Mouse (Mus musculus): ENCODE results near the gene 2810004N23Rik.
"Not testable (repeated sequence)": the region's sequence is repeated elsewhere in the genome, so short reads cannot be mapped to it uniquely, and the experiment has no call there.

Gene 2810004N23Rik

DNA sequence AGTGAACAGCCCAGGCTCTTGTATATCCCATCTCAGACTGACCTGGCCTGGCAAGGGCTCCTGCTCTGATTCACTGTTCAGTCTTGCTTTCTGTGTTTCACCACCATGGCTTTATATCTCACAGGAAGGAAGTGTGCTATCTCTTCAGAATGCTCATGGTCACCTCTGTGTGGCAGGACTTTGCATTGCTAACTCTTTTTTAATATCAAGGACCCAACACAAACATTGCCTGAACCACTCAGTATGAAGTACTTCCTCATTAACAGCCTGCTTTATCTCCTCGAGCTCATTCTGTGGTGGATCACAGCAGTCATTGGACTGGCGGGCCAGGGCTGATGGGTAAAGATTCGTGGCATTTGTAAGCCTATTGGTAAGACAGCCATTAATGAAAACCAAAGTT lies 3.7 kb upstream of the 2810004N23Rik start:
- in situ Hi-C loops (cut with MboI, MseI) = no loop called here

DNA sequence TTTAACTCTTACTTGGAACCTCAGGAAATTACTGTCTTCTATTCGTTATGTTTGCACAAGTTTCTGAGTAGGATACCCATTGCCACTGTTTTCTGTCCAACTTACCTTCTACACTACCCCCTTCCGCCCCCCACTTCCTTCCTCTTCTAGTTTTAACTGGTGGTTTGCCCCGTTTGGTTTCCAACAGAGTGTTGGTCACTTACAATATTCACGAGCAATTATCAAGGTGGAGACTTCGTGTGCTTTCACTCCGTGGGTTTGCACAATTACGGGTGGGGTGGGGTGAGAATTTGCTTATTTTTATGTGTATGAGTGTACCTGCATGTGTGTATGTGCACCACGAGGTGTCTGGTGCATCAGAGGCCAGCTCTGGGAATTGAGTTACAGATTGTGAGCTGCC lies 809 bp upstream of the 2810004N23Rik start:
- in situ Hi-C loops (cut with MboI, MseI) = loop anchor here (5.0 kb wide), 1 partner anchor 141 kb away; the partner anchor contains the start of genes Arv1 and Ttc13

DNA sequence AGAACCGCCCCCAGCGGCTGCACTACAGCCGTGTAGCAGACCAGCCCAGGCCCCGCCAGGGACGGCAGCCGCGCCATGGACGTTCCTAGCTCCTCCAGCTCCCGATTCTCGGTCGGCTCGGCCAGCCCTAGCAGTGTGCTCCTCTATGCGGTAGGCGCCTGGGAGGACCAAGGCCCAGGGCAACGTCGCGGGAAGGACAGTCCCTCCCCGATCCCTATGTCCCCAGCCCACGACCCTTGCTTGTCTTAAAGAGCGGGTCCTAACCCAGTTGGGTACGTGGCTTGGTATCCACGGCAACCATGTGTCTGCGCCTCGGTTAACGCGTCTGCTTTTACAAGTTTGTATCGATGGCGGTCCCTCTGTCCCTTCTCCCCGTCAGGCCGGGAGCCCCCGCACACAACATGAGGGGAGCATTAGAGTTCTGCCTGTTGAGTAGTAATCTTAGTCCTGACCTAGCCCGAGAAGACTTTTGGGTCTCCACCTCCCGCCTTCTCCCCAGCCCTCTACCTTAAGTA lies 300 bp upstream of the 2810004N23Rik start:
- in situ Hi-C loops (cut with MboI, MseI) = loop anchor here (5.0 kb wide), 1 partner anchor 141 kb away; the partner anchor contains the start of genes Arv1 and Ttc13

DNA sequence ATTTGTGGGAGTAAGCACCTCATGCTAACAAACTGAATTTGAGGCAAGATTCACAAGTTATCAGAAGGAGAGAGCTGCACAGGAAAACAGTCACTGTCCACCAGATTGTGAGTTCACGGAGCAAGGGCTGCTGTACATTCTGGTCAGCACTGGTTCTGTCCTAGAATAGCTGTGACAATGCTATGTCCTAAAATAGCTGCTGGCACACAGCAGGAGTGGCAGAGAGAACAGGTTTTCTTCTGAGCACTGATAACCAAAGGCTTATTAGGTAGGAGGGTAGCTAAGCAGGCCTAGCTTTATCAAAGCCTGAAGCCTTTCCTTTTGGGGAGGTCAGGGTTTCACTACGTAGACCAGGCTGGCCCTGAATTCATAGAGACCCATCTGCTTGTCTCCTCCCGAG lies 2.7 kb downstream of the 2810004N23Rik start:
- in situ Hi-C loops (cut with MboI, MseI) = loop anchor here (5.0 kb wide), 1 partner anchor 138 kb away; the partner anchor contains the start of genes Arv1 and Ttc13

DNA sequence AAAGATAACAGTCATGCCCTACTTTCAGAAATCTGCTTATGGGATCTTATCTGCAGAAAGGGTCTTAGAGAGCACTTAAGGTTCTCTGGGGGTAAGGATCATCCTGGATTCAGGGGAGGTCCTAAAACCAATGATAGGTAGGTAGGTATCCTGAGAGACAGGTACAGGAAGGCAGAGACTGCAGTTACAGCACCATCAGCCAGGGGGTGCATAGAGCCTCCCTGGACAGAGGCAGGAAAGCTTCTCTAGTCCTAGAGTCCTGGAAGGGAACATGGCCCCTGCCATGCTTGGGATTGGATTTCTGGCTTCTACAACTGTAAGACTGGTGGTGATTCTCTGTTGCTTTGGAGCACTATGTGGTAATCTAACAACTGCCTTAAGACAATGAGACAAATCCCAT lies 3.5 kb downstream of the 2810004N23Rik start:
- in situ Hi-C loops (cut with MboI, MseI) = no loop called here

DNA sequence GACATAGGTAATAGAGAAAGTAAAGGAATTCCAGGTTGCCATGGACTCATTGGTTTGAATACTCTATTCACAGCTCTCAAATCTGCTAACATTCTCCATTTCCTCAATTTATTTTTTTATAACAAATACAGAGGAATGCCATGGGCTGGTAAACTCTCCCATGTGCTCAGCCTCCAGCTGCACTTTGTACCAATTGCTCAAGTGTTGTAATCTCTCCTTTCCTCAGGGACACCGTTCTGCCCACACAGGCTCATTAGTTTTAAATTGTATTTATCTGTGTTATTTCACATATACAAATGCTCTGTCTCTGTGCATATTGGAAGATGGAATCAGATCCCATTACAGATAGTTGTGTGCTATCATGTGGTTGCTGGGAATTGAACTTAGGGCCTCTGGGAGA lies 9.4 kb downstream of the 2810004N23Rik start:
- in situ Hi-C loops (cut with MboI, MseI) = no loop called here

DNA sequence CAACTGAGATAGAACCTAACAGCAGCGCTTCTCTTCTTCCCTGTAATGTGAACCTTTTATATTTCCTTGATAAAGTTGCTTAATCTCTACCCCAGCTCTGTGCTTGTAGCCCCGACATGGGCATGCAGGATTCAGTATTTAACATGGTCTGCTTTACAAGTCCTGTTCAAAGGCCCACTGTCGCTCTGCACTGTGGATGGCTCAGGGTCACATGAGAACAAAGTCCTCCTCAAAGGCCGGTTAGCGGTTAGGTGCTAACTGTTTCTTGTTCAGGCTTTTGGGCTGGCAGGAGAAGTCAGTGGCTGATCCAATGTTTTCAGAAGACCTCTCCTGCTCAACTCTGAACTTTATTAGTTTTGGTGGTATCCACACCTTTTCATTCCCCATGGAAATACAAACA lies 17.3 kb downstream of the 2810004N23Rik start:
- in situ Hi-C loops (cut with MboI, MseI) = no loop called here

DNA sequence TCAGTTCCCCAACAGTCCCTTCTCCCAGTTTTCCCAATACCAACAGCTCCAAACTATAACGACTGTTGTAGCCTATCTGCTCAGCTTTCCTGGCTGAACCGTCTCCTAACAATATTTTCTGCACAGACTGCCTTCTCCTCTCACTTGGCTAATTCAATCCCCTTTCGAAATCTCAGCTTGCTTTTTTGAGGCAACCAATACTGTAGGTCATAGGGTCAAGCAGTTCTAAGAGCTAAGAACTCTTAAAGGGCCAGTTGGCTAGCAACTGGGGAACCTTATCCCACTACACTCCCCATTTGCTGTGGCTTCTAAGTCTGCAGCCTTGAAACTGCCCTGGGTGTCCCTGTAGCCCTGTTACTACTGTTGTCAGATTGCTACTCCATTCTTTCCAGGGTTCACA lies 17.8 kb downstream of the 2810004N23Rik start:
- in situ Hi-C loops (cut with MboI, MseI) = no loop called here

DNA sequence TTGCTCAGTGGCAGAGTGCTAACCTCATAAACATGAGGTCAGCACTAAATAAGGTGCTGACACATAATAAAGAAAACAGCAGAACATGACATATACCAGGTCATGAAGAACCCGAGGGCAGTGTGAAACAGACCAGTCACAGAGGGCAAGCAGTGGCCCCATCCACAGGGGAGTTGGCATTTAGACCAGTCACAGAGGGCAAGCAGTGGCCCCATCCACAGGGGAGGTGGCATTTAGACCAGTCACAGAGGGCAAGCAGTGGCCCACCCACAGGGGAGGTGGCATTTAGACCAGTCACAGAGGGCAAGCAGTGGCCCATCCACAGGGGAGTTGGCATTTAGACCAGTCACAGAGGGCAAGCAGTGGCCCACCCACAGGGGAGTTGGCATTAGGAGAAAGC lies 20.0 kb downstream of the 2810004N23Rik start:
- in situ Hi-C loops (cut with MboI, MseI) = not testable (repeated sequence)

DNA sequence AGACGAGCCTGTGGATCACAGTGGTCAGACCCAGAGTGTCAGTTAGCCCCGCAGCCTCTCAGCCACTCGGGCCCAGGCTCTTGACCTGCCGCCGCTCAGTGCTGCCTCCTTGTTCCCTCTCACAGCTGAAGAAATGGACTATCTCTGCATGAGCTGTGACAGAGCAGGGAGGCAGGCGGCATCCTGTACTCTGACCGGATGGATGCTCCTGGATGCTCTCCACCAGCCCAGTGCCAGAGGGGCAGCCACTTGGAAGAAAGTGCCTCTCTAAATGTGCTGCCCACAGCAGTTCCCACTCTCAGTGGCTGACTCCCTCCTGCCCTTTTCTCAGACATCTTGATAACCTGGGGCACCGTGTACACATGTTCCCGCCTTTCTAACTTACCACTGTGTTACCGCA lies 21.1 kb downstream of the 2810004N23Rik start:
- in situ Hi-C loops (cut with MboI, MseI) = no loop called here

DNA sequence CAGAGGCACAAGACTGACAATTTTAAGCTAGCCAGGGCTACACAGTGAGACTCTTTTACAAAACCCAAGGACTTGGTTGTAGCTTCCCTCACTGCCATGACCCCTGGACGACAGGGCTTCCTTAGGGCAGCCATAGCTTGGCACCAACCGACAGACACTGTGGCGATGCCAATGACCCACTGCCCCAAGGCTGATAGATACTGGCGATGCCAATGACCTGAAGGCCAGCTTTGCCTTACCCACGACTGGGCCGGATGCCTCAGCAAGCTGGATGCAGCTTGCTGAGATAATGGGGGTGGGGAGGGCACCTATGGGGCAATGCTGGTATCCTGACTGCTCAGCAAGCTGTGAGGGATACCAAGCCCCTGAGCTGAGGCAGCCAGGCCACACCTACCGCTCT lies 22.0 kb downstream of the 2810004N23Rik start:
- in situ Hi-C loops (cut with MboI, MseI) = no loop called here

DNA sequence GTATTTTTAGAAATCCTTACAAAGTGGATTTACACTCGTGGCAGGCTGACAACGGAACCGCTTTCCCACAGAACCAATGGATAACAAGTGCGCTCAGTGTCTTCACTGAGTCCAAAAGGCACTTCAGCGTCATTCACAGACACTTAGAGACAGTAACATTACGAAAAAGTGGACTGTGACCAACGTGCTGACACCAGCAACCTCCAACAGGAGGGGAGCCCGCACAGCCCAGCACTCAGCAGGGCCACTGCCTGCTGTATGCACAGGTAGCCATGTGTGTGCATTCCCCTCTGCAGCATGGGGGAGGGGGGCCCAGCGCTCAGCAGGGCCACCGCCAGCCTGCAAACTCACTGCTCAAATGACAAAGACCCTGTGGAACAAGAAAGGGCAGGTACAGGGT lies 23.5 kb downstream of the 2810004N23Rik start:
- in situ Hi-C loops (cut with MboI, MseI) = no loop called here

DNA sequence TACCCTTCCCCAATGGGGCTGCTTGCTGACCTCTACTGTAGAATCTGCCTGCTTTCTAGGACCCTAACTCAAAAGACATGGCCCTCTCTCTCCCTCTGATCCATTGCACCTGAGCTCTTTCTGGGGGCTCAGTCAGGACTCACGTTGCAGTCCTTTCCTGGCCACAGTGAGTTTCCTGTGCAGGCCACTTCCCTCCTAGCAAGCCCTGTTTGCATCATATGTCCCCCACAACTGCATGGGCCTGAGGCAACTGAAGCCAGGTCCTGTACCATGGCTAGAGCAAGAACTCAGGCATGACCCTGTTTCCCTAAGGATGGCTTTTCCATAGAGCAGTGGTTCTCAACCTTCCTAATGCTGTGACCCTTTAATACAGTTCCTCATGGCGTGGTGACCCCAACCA lies 25.0 kb downstream of the 2810004N23Rik start:
- in situ Hi-C loops (cut with MboI, MseI) = no loop called here

DNA sequence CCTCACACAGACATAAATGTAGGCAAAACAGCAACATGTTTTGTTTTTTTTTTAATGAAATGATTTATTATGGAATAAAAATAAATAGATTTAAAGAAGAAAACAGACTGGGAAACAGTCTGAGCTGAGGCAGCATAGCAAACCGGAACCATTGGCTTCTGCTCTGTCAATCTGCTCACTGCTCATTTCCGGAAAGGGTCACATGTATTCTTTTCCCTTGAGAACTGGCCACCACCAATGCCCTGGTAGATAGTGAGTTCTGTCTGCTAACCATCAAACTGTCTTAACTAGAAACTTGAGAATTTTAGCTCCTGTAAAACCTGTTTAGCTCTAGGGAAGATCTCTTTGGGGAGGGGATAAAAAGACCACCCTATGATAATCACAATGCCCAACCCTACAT lies 26.0 kb downstream of the 2810004N23Rik start:
- in situ Hi-C loops (cut with MboI, MseI) = no loop called here

DNA sequence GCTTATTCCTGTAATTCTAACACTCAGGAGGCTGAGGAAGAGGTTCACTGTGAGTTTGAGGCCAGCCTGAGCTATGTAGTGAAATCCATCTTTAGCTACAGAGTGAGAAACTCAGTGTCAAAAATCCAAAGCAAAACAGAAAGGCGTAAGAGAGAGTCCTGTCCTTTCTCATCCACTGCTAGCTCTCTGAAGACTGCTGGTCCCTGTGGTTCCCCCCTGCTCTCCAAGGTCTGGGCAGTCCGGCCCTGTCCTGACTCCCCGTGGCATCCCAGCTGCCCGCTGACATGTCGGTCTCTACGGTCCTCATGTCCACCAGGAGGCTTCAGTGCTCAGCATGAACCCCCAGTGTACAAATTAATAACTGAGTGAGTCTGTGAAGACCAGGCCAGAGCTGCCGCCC lies 26.6 kb downstream of the 2810004N23Rik start:
- in situ Hi-C loops (cut with MboI, MseI) = no loop called here

DNA sequence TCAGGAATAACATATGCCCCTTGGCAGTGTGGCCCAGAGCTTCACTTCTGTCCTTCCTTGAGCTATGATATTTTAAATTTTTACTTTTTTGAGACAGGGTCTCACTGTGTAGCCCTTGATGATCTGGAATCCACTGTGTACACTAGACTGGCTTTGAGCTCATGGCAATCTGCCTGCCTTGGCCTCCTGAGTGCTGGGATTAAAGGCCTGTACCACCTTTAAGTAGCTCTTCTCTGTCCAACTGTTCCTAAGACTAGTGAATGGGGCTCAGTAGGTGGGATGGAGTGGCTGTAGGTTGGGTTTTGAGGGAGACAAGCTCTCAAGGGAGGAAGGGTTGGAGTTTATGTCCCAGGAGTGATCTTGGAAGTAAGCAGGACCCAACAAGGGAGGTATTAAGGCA lies 27.1 kb downstream of the 2810004N23Rik start:
- in situ Hi-C loops (cut with MboI, MseI) = no loop called here

DNA sequence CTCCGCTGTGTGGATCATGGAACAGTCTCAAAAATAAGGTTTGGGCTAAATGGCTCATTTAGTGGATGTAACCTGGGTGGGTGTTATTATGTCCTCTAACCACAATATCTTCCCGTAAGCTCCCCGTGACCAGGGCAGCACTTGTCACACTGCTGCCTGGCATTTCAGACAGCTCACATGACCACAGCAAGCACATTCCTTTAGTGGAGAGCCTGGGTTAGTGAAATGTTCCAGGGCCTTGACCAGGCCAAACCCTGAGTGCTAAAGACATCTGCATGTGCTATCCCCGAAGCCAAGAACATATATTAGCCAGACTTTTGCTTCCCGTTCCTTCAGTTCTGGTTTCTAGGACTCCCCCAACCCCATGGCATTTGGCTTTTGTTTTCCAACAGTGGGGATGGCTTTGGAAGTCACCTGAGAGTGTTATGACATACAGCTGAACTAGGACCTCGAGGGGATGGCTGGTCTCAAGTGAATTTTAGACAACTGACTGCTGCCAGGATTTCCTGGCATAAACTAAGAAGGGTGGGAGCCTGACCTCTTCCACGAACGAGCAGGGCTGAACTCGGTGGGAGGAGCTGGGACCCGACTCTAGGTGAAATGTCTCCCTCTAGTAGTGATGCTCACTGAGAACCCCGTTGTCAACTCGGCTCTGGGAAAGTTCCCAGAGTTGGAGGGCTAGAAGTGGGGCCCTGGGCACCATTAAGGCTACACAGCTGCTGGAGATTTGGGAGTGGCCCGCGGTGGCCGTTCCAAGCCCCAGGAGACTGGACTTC lies 29.3 kb downstream of the 2810004N23Rik start:
- in situ Hi-C loops (cut with MboI, MseI) = no loop called here

DNA sequence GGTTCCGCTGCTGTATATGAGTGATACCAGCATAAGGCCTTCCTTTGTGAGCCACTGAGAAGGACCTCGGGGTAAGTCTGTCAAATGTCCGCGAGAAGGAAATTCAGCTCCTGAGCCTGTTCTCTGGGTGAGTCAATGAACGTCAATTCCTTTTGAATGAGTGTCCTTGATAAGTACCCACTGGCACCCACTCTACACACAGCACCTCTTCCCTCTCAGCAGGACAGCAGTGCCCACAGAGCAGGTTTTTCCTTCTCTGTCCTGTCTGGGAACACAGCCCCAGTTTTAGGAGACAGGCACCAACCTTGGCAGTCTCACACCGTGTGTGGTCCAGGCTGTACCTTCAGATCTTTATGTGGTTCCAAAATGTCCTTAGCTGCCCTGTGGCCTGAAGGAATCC lies 31.0 kb downstream of the 2810004N23Rik start:
- in situ Hi-C loops (cut with MboI, MseI) = no loop called here

DNA sequence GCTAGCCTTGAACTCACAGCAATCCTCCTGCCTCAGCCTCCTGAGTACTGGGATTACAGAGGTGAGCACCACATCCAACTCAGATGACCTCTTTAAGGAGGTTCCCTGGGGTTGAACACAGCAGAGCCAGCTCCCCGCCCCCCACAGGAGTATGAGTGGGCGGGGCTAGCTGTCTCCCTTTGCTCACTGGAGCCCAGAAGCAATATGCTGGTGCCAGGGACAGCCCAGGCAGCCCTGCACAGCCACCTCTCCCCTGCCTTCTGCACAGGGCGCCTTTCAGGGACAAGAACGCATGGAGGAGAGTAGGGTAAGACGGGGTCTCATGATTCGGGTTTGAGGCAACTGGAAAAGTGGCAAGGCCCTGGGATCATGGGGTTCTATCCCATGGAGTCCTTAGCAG lies 31.4 kb downstream of the 2810004N23Rik start:
- in situ Hi-C loops (cut with MboI, MseI) = no loop called here

DNA sequence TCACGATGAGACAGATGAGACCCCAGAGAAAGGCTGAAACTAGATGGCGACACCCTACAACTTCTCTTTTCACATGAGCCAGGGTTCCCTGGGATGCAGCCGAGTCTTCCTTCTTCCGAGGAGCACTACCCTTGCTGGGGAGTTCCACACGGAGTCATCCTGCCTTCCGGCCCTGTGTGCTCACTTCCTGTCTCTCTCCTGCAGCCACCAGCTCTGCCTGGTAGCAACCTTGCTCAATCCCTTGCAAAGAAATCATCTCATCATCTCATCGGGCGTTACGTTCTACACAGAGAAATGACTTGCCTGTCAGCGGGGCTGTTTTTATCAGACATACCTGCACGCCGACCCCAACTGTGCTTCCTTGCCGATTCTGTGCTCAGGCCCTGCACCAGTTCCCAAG lies 32.9 kb downstream of the 2810004N23Rik start:
- in situ Hi-C loops (cut with MboI, MseI) = no loop called here

DNA sequence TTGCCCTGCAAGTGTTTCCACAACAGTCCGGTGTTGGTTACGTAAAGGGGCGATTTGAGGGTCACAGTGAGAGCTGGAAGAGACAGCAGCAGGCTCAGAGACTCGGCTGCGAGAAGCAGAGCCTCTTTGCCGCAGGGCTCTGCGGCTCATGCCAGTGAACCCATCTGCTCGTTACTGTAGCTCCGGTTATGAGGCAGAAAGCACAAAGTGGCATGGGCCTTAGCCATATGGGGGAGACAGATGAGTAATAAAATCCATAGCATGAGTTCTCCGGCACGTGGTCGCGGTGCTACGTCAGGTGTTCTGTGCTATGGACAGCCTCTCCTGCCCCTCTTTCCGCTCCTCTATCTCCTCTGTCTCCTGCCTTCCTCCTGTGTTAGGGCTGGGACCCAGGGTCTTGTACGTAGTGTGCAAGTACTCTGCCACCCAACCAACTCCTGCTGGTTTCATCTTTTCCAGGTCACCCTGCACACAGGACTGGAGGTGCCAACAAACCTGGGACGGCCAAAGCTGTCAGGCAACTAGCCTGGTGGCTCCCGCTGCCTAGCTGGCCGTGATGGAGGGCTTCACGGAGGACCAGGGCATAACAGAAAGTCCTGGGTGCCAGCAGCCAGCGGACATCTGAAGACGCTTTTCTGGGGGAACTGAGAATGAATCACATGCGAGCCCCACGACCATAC lies 34.2 kb downstream of the 2810004N23Rik start:
- in situ Hi-C loops (cut with MboI, MseI) = no loop called here

DNA sequence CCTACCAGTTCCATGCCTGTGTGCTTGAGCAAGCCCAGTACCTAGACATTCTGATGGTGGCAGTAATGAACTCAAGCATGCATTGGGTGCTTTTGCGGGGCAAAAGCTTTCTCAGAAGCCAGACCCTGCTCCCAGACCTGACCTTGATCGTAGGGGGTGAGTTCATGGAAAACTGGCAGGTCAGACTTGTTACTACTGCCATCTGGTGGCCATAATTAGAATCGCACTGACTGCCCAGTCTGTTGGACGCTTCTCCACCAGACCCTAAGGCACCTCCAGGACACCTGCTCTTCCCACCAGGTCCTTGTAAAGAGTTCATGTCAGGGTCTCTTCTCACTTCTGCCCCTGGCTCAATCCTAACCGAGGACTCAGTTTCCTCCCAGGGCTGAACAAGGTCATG lies 35.5 kb downstream of the 2810004N23Rik start:
- in situ Hi-C loops (cut with MboI, MseI) = no loop called here

DNA sequence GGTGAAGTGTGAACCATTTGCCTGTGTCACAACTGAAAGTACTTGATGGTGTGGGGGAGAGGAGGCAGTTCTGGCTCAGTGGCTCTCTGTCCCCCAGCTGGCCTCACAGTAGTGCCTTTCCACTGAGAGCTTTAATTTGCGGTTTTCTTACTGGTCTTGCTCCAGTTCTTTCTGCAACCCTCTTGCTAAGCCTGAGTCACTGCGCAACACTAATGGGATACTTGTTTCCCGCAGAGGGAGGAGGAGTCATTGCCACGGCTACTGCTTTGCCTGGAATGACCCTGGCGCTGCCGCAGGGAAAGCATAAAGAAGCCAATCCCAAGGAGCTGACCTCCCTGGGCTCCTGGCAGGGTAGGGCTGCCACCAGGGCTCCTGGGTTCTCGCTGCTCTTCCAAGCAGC lies 36.3 kb downstream of the 2810004N23Rik start:
- in situ Hi-C loops (cut with MboI, MseI) = no loop called here
